Comparison of ENCODE assay signal across 18 mouse cellular contexts in the genomic region with DNA sequence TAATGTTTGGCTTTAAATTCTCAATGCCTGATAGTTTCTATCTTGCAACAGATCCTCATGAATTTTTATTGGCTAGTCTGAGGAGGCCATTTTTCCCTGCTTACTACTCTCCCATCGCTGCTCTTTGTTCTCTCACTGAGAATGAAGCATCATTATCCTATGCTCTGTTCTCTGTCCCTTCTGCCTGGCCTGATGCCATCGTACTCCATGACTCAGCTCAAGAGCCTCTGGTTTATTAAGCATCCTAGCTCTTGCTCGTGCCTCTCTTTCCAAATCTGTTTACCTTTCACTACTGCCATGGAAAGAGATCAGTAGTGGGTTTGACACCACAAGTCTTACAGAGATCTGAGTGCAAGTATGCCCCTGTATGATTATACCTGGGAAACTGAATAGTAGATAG.
A peak's percentile ranks its signal among the peaks of the same experiment; 100 is the strongest.
DNase-seq lines count a peak whose midpoint lies in the region.
"Had no signal": no experiment of that assay in that cellular context is flagged by ENCODE, and none has a peak within 500 bp of the region (broad histone marks: within the 10 kb centered on the region; RNA-seq: fewer than 3 reads in every experiment).

No protein-coding gene starts in this region.

- DNase-seq in adrenal gland, postnatal 25 days = peak; percentile 39
- no peak for DNase-seq in adrenal gland, postnatal 4 days (ENCODE audit: low spot score in 2 of 2)
- peak; percentile 37 for DNase-seq in 3T3-L1 (ENCODE audit: low read depth, low spot score)
- peak; percentile 2 for DNase-seq in NIH3T3 (ENCODE audit: low read depth)
- no peak for DNase-seq in lung, adult 18-20 months
- DNase-seq in ovary, postnatal 10 days (ENCODE audit: low spot score) = no peak
- no peak for DNase-seq in kidney, postnatal 25 days
- DNase-seq: adrenal gland, adult 8-10 months; cerebellum, adult 11-12 months; cerebellum, adult 8-10 months; cerebellum, postnatal 10 days; cerebellum, postnatal 36 days; embryo, embryonic 11 days; gastrocnemius, postnatal 25 days; heart, adult 18-20 months; heart, postnatal 10 days; heart, postnatal 36 days; kidney, adult 11 months had no signal

Comparison
In these comparisons a context has a peak if more than half of its experiments do, and no peak if none do; other contexts are left out.
1. DNase-seq: peak in adrenal gland, postnatal 25 days (single experiment), 3T3-L1 (single experiment) and NIH3T3 (single experiment); none in adrenal gland, postnatal 4 days (0 of 2), lung, adult 18-20 months (0 of 2), ovary, postnatal 10 days (single experiment) and kidney, postnatal 25 days (0 of 2).